Mouse (Mus musculus) bone marrow, adult 2 months (tissue): ENCODE measurements around the gene Nop53.

Source experiments
- CTCF ChIP-seq: fragments of 200-500 bp; IDR thresholded peaks from 2 replicates; pipeline ENCODE4 v1.5.1; 2011; ENCODE audit warnings: low read length, control low read depth; ENCODE audit not compliant: control insufficient read depth, insufficient read depth
- POLR2A ChIP-seq: fragments of 200-500 bp; IDR thresholded peaks from 2 replicates; pipeline ENCODE4 v1.6.1; 2011; ENCODE audit warnings: low read depth, mild to moderate bottlenecking, control low read depth, low read length, borderline replicate concordance; ENCODE audit not compliant: control insufficient read depth

DNA sequence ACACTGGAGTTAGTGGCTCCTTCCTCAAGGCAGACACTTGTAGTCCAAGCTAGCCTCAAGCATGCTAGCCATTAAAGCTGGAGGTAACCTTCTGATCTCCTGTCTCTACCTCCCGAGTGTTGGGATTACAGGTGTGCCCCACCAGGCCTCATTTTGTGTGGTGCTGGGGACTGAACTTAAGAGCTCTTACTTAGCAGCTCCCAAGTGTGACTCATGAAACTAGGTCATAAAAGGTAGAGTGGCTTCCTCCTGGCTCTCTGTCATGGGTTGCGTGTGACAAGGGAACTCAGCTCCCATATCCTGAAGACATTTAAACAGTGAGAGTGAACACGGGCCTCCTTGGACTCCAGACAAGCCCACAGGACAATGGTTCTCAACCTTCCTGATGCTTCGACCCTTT lies 47.9 kb upstream of the Nop53 start:
- no peak for TF ChIP-seq CTCF
- no peak for TF ChIP-seq POLR2A
